Mouse (Mus musculus): ENCODE measurements around the gene Shank2. TPM values are rescaled to one million over a fixed set of nuclear protein-coding genes. Genes with fewer than 3 reads are reported as not detected.

The Shank2 gene
- polyA plus RNA-seq, 1 experiment = 32.5 TPM

DNA sequence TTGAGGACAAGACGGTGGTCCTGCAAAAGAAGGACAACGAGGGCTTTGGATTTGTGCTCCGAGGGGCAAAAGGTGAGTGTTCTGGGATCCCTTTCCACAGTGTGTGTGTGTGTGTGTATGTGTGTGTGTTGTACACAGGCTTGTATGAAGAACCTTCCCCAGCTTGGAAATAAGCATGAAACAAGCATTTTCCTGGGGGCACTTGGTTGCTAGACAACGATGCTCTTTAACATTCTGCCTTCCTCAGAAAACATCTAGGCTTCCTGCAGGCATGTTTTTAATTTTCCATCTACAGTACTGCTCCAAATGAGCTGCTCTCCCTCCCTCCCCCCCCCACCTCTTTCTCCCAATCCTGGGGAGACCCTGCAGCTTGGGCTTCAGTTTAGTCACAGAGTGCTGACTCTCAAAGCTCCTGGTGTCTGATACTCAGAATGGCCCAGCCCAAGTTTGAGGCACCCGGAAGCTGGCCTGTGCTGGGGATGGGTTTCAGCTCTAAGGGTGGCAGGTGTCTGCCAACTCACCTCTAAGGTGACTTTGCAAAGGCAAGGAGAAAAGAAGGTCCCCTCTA is 283.4 kb downstream of the Shank2 start:
- TF ChIP-seq CTCF (IDR thresholded peaks at IDR 0.05; ENCODE audit: borderline replicate concordance, extremely low read depth, insufficient read depth, insufficient read length) = no peak
- no peak for TF ChIP-seq POLR2A (IDR thresholded peaks at IDR 0.05; ENCODE audit: borderline replicate concordance, extremely low read depth, insufficient read depth, insufficient read length, poor library complexity, severe bottlenecking)
- DNase-seq (ENCODE audit: low read depth) = peak; percentile 72

DNA sequence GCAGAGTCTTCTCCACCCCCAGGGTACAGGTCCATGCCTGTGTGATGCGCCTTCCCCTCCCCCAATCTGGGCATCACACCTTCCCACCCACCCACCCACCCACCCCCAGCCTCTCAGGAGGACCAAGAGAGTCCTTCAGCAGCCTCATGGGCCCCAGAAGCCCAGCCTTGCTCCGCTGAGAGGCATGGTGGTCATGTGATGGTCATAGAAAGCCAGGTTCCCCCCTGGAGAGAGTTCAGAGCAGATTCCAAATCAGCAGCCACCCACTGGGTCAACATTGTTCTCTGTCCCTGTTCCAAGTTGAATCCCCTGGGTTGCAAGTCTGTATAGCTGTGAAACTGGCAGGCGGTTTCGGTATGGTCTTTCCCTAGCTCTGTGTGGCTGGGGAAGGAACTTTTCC is 284.2 kb downstream of the Shank2 start:
- TF ChIP-seq CTCF (IDR thresholded peaks at IDR 0.05; ENCODE audit: borderline replicate concordance, extremely low read depth, insufficient read depth, insufficient read length) (no peak), POLR2A (IDR thresholded peaks at IDR 0.05; ENCODE audit: borderline replicate concordance, extremely low read depth, insufficient read depth, insufficient read length, poor library complexity, severe bottlenecking) (no peak)
- no peak for DNase-seq (ENCODE audit: low read depth)

DNA sequence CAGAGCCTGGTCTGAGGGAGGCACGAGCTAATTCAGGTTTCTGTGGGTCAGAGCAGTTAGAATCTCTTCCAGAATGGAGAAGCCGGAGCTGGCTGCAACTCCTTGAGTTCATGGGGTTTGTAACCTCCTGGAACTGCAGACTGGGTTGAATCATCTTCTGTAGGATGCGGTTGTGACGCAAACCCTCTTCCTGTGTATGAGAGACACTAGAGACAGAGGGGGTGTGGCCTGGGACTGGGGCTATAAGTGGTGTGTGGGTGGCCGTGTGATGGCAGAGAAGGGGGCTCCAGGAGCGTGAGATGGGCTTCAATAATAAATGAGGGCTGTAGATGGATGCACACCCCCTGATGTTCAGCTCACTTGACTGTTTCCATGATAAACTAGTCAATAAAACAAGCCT is 286.3 kb downstream of the Shank2 start:
- no peak for DNase-seq (ENCODE audit: low read depth)
- no peak for TF ChIP-seq CTCF (IDR thresholded peaks at IDR 0.05; ENCODE audit: borderline replicate concordance, extremely low read depth, insufficient read depth, insufficient read length)
- TF ChIP-seq POLR2A (IDR thresholded peaks at IDR 0.05; ENCODE audit: borderline replicate concordance, extremely low read depth, insufficient read depth, insufficient read length, poor library complexity, severe bottlenecking) = no peak

DNA sequence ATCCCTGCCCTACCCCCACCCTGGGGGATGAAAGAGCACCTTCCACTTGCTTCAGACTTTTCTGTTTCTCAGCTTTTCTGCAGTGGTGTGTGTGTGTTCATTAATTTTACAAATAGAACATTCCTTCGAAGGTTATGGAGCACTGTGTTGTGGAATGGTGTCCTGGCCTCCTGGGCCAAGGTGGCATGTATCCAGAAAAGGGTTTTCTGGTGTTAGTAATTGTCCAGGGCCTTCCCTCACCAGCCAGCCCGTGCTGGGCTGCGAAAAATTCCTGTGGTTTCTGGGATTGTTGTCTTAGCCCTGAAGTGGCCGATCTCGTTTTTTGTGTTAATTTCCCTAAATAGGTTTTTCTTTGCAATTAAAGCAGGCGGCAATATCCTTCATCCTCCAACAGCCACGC is 289.8 kb downstream of the Shank2 start:
- peak; percentile 44 for DNase-seq (ENCODE audit: low read depth)
- TF ChIP-seq CTCF (IDR thresholded peaks at IDR 0.05; ENCODE audit: borderline replicate concordance, extremely low read depth, insufficient read depth, insufficient read length) (no peak), POLR2A (IDR thresholded peaks at IDR 0.05; ENCODE audit: borderline replicate concordance, extremely low read depth, insufficient read depth, insufficient read length, poor library complexity, severe bottlenecking) (no peak)

DNA sequence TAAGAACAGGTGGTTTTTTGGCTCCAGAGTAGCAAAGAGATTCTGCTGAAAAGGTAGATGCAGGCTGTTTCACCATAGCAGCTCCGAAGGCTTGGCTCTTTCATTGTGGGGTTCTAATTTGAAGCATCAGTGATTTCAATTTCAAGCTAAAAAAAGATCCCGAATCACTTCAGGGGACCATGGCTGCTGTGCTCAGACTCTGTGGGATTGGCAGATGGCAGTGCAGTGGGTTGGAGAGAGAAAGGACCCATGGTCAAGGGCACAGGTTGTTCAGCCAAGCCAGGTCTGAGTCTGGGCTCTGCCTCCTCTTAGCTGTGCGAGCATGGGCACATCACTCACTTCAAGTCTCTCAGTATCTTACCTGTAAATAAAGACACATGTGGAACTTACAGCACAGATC is 291.9 kb downstream of the Shank2 start:
- DNase-seq (ENCODE audit: low read depth) = no peak
- TF ChIP-seq CTCF (IDR thresholded peaks at IDR 0.05; ENCODE audit: borderline replicate concordance, extremely low read depth, insufficient read depth, insufficient read length) = no peak
- no peak for TF ChIP-seq POLR2A (IDR thresholded peaks at IDR 0.05; ENCODE audit: borderline replicate concordance, extremely low read depth, insufficient read depth, insufficient read length, poor library complexity, severe bottlenecking)

DNA sequence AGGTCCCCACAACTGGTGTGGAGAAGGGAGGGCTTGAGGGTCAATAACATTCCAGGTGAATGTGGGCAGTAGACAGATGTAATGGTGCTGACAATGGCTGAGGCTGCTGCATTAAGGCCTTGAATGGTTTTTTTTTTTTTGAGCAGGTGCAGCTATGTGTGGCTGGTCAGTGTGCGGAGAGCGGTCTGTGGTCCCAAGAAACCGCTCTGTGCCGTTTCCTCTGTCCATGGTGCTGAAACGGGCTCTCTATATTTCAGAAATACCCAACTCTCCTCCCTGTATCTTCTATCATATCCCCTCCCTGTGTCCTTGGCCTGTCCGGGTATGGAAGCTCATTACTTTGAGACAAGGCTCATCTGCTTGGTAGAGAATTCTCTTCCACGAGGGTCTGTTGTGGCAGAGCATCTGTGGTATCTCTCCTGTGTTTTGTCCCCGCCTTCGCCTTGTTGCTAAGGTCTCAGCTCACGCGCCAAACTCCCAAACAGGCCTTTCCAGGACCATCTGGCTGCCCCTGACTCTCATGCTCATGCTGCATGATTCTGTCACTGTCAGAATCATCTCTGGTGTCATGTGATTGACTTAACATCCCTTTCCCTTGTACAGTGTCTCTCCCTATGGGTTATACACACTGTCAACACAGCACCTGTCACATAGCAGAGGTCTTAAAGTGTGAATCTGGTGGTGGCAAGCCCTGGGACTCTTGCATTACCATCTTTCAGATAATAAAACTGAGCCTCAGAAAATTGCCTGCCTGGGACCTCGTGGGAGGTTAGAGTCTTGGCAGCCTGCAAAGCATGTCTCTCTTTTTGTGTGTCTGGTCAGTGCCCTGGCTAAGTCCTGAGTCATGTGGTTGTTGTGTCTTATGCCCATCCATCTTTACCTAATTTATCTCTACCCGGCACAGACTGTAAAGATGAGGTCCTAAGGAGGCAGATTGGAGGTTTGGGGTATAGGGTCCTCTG is 292.8 kb downstream of the Shank2 start:
- no peak for TF ChIP-seq POLR2A (IDR thresholded peaks at IDR 0.05; ENCODE audit: borderline replicate concordance, extremely low read depth, insufficient read depth, insufficient read length, poor library complexity, severe bottlenecking)
- no peak for TF ChIP-seq CTCF (IDR thresholded peaks at IDR 0.05; ENCODE audit: borderline replicate concordance, extremely low read depth, insufficient read depth, insufficient read length)
- DNase-seq (ENCODE audit: low read depth) = peak; percentile 47

DNA sequence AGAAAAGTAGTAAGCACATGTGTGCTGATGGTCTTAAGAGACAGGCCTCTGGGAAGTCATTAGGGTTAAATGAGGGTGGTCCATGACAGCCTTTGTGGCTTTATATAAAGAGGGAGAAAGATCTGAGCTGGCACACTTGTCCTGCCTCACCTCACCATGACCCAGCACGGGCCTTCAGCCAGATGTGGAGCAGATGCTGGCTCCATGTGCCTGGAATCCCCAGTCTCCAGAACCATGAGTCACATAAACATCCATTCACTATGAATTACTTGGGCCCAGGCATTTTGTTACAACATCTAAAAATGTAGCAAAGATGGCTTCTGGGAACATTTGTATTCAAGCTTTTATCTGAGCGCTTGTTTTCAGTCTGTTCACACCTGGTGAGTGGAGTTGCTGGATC is 297.6 kb downstream of the Shank2 start:
- TF ChIP-seq CTCF (IDR thresholded peaks at IDR 0.05; ENCODE audit: borderline replicate concordance, extremely low read depth, insufficient read depth, insufficient read length) (no peak), POLR2A (IDR thresholded peaks at IDR 0.05; ENCODE audit: borderline replicate concordance, extremely low read depth, insufficient read depth, insufficient read length, poor library complexity, severe bottlenecking) (no peak)
- DNase-seq (ENCODE audit: low read depth) = no peak

DNA sequence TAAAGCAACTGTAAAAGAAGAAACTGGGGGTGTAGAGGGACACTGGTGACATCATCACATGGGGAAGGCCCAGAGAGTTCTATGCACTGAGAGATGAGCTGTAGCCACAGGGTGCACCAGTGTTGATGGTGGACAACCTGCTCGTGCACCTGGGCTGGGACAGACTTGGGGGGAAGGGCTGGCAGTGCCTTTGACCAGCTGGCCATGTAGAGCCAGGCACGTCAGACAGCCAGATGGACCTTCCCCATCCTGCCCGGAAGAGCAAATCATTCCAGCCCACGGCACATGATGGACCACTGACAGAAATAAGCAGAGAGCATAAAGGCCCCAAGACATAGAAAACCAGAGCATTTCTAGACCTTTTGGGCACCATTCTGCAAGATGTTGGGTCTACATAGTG is 299.9 kb downstream of the Shank2 start:
- no peak for DNase-seq (ENCODE audit: low read depth)
- TF ChIP-seq CTCF (IDR thresholded peaks at IDR 0.05; ENCODE audit: borderline replicate concordance, extremely low read depth, insufficient read depth, insufficient read length) (no peak), POLR2A (IDR thresholded peaks at IDR 0.05; ENCODE audit: borderline replicate concordance, extremely low read depth, insufficient read depth, insufficient read length, poor library complexity, severe bottlenecking) (no peak)

DNA sequence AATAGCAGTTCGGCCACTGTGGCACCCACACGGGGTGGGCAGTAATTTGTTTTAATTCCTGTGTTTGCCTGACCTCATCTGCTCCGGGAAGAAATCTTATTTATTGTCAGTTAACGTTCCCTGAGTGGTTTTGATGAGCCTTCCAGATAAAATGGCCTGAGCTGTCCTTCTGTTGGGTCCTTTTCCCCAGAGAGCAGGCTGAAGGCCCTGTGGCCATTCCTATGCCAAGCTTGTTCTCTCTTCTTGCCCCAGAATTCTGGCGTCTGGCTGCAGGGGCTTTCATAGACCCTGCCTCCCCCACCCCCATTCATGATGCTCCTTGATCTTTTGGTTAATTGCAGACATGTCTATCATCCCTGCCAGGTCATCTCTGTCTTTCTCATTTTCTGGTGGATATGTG is 300.8 kb downstream of the Shank2 start:
- no peak for TF ChIP-seq POLR2A (IDR thresholded peaks at IDR 0.05; ENCODE audit: borderline replicate concordance, extremely low read depth, insufficient read depth, insufficient read length, poor library complexity, severe bottlenecking)
- TF ChIP-seq CTCF (IDR thresholded peaks at IDR 0.05; ENCODE audit: borderline replicate concordance, extremely low read depth, insufficient read depth, insufficient read length) = no peak
- no peak for DNase-seq (ENCODE audit: low read depth)

DNA sequence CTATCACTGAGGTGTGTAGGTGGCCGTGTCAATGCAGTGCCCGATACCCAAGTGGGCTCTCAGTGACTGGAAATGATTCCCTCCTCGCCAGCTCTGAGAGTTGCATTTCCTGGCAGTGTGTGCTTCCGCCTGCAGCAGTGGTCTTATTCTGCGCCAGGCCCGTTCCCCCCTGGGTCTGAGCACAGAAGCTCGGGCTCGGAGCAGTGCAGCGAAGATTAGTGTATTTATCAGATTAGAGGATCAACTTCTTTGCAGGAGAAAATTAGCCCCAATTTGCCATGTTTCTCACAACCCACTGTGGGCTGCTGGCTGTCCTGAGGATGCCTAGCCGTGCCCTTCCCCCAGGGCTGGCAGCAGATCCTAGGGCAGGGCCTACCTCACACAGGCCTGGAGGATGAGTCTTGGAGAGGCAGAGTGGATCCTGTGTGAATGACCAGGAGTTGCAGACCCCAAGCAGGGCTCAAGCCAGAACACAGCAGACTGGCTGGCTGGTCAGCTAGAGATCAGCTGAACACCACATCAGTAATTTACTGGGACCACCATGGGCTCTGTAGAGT is 306.2 kb downstream of the Shank2 start:
- no peak for TF ChIP-seq CTCF (IDR thresholded peaks at IDR 0.05; ENCODE audit: borderline replicate concordance, extremely low read depth, insufficient read depth, insufficient read length)
- TF ChIP-seq POLR2A (IDR thresholded peaks at IDR 0.05; ENCODE audit: borderline replicate concordance, extremely low read depth, insufficient read depth, insufficient read length, poor library complexity, severe bottlenecking) = no peak
- peak; percentile 50 for DNase-seq (ENCODE audit: low read depth)

DNA sequence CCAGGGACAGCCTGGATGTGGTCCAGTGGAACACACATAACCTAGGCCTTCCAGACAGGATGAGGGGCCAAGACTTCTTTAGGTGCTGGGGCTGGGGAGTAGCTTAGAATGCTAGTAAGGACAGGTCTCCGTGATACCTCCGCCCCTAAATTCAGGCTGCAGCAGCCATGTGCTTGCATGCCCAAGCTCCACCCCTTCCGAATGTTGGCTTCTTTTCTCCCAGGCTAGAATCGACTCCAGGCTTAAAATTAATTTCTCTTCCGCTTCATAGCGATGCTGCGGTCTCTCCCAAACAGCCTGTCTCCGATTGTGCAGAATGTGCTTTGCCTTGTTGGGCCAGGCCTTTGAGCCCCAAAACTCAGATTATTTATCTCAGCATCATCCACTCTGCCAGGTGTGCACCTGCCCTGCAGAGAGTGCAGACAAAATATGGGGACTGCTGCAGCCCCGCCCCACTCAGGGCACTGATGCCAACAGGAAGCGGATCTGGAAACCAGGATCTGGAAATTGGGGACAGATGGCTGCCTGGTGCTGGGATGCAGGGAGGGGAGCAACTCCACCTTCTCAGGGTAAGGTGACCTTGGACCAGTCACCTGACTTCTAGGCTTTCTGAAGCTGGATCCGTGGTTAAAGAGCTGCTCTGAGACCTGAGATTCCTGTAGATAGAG is 312.8 kb downstream of the Shank2 start:
- no peak for TF ChIP-seq POLR2A (IDR thresholded peaks at IDR 0.05; ENCODE audit: borderline replicate concordance, extremely low read depth, insufficient read depth, insufficient read length, poor library complexity, severe bottlenecking)
- no peak for TF ChIP-seq CTCF (IDR thresholded peaks at IDR 0.05; ENCODE audit: borderline replicate concordance, extremely low read depth, insufficient read depth, insufficient read length)
- no peak for DNase-seq (ENCODE audit: low read depth)

Measured in brain, embryonic 14.5 days (tissue).